Mouse (Mus musculus) heart, postnatal 0 days (tissue): ENCODE data around the gene Ccdc40.

Experiments used
- CTCF ChIP-seq: IDR thresholded peaks from 2 replicates; pipeline ENCODE4 v1.5.1; 2016; ENCODE audit warnings: antibody characterized with exemption, control low read depth, low read depth
- EP300 ChIP-seq: IDR thresholded peaks from 2 replicates; pipeline ENCODE4 v1.6.1; 2016; ENCODE audit warnings: antibody characterized with exemption, low read depth

- TF ChIP-seq CTCF (peak; percentile 83), EP300 (no peak)
Observed at GRCm38 (mm10) chr11:119203423-119203822, 24.9 kb upstream of the Ccdc40 start.
